Mouse (Mus musculus) left cerebral cortex, adult 18-20 months (tissue): ENCODE measurements around the gene Tex44. TPM values are rescaled to one million over a fixed set of nuclear protein-coding genes. Genes with fewer than 3 reads are reported as not detected.

ENCODE experiments used
- DNase-seq, 2 experiments: peaks; one replicate each; pipeline ENCODE4 v3.0.0; 2021 to 2022; ENCODE audit warnings: low spot score in 2 of 2, mixed read lengths in 1 of 2
- long read RNA-seq, 2 experiments: library from polyadenylated mRNA; stranded (forward); transcript quantifications; one replicate each; pipeline ENCODE4 v2.0.0; 2021
- total RNA-seq, 2 experiments: library from RNA; stranded (reverse); gene quantifications; 2 replicates each; pipeline ENCODE4 v1.2.3; 2021

Gene Tex44
- not detected for total RNA-seq
- long read RNA-seq, experiment 1, result 0 reads
- long read RNA-seq, experiment 2, result 0 reads

- DNase-seq, result no peak
These were observed at the start of gene Tex44, which contains the start of gene Nmur1 for GRCm38 (mm10) chr1:86426128-86426527. Tex44 (plus strand) TSS chr1:86426329. Nmur1 (minus strand) TSS chr1:86426228.

- DNase-seq, result no peak
These were observed 49.8 kb upstream of the Tex44 start for GRCm38 (mm10) chr1:86376354-86376753.

- no peak for DNase-seq
These were observed 47.5 kb upstream of the Tex44 start for GRCm38 (mm10) chr1:86378662-86379061.

GRCm38 (mm10) chr1:86379161-86379569, 47.0 kb upstream of the Tex44 start:
- no peak for DNase-seq

GRCm38 (mm10) chr1:86381027-86381426, 45.1 kb upstream of the Tex44 start:
- DNase-seq, result peak; percentile 40 to 47

- DNase-seq, result peak; percentile 56 to 82
These were observed 36.9 kb upstream of the Tex44 start for GRCm38 (mm10) chr1:86389230-86389629.

- no peak for DNase-seq
These were observed 34.7 kb upstream of the Tex44 start for GRCm38 (mm10) chr1:86391425-86391824.

GRCm38 (mm10) chr1:86393219-86393618, 32.9 kb upstream of the Tex44 start:
- no peak for DNase-seq

- DNase-seq, result no peak
These were observed 31.9 kb upstream of the Tex44 start for GRCm38 (mm10) chr1:86394246-86394645.

GRCm38 (mm10) chr1:86395897-86396296, 30.2 kb upstream of the Tex44 start:
- no peak for DNase-seq

- DNase-seq, result no peak
These were observed 28.5 kb upstream of the Tex44 start for GRCm38 (mm10) chr1:86397621-86398020.

GRCm38 (mm10) chr1:86398222-86398621, 27.9 kb upstream of the Tex44 start:
- no peak for DNase-seq

GRCm38 (mm10) chr1:86399322-86399721, 26.8 kb upstream of the Tex44 start:
- no peak for DNase-seq

GRCm38 (mm10) chr1:86400096-86400754, 25.9 kb upstream of the Tex44 start:
- no peak for DNase-seq

- DNase-seq, result no peak
These were observed 21.3 kb upstream of the Tex44 start for GRCm38 (mm10) chr1:86404834-86405233.

GRCm38 (mm10) chr1:86406313-86406712, 19.8 kb upstream of the Tex44 start:
- DNase-seq, result no peak

- DNase-seq, result no peak
These were observed 19.2 kb upstream of the Tex44 start for GRCm38 (mm10) chr1:86406914-86407313.

- no peak for DNase-seq
These were observed 17.6 kb upstream of the Tex44 start for GRCm38 (mm10) chr1:86408515-86408914.

- DNase-seq, result no peak
These were observed 16.7 kb upstream of the Tex44 start for GRCm38 (mm10) chr1:86409476-86409875.

- DNase-seq, result no peak
These were observed 11.4 kb upstream of the Tex44 start for GRCm38 (mm10) chr1:86414715-86415114.

- no peak for DNase-seq
These were observed 11.0 kb upstream of the Tex44 start for GRCm38 (mm10) chr1:86415144-86415543.

- no peak for DNase-seq
These were observed 10.4 kb upstream of the Tex44 start for GRCm38 (mm10) chr1:86415612-86416184.

- DNase-seq, result no peak
These were observed 9.8 kb upstream of the Tex44 start for GRCm38 (mm10) chr1:86416321-86416720.
